Mouse (Mus musculus): ENCODE measurements around the gene Fuca1. TPM values are rescaled to one million over a fixed set of nuclear protein-coding genes. Genes with fewer than 3 reads are reported as not detected.
A peak's percentile ranks its signal among the peaks of the same experiment; 100 is the strongest.

Gene Fuca1
- polyA plus RNA-seq, 1 experiment from 2014 or later = 78.2 TPM

- H3K27me3 ChIP-seq = no peaks in the 10 kb centered on the region
- no peak for ATAC-seq (ENCODE audit: insufficient number of reproducible peaks, low FRiP score, low TSS enrichment, low read depth)
- H3K4me1 ChIP-seq = peaks cover 18% of the 10 kb centered on the region
- 87% methylated on average over 5 of the region's 5 CpGs for WGBS
- peaks cover 27% of the 10 kb centered on the region for H3K36me3 ChIP-seq
- no peak overlapping the region for H3K4me3 ChIP-seq (replicated peaks)
- H3K4me2 ChIP-seq (replicated peaks) = no peak overlapping the region
- H3K9me3 ChIP-seq (replicated peaks) = no peaks in the 10 kb centered on the region
- H3K27ac ChIP-seq (replicated peaks) = no peak overlapping the region
- H3K9ac ChIP-seq = no peak overlapping the region
Observed at GRCm38 (mm10) chr4:135984556-135984955, 64.0 kb downstream of the Fuca1 start.

DNA sequence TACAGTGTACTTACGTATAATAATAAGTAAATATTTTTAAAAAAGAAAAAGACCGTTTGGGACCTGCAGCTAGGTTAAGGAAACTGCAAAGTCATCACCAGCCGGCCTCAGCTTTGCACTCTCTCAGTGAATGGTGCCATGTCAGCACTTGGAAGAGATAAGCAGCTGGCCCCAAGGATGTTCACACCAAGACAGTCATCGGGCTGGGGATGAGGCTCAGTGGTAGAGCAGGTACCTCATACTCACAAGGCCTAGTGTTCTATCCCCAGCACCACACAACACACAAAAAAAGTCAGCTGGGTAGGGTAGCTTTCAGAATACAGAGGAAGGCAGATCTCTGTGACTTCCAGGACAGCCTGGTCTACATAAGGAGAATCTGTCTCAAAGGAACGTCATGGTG is 64.7 kb downstream of the Fuca1 start:
- H3K27me3 ChIP-seq = no peaks in the 10 kb centered on the region
- no peak overlapping the region for H3K9ac ChIP-seq
- H3K9me3 ChIP-seq (replicated peaks) = no peaks in the 10 kb centered on the region
- WGBS = 84% methylated on average over 5 of the region's 5 CpGs
- no peak for ATAC-seq (ENCODE audit: insufficient number of reproducible peaks, low FRiP score, low TSS enrichment, low read depth)
- H3K4me1 ChIP-seq = peaks cover 18% of the 10 kb centered on the region
- peak overlapping the region; percentile 71; the same call in 1 of the 2 replicates for H3K4me2 ChIP-seq (replicated peaks)
- H3K27ac ChIP-seq (replicated peaks) = no peak overlapping the region
- peaks cover 27% of the 10 kb centered on the region for H3K36me3 ChIP-seq
- no peak overlapping the region for H3K4me3 ChIP-seq (replicated peaks)

DNA sequence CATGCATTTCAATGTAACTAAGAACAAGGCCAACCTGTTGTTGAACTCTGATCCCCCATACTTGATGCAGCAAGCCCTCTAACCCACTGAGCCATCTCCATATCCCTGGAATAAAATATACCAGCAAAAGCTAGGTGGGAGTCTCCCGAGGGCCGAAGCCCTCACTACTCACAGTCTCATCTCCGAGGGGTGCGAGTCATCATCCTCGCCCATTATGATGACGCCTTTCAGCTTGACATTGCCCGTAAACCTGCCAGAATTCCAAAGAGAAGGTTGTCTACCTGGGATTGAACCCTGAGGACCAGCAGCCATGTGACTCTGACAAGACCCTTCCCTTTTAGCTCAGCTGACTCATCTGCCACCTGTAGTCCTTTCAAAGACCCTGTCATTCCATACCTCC is 65.2 kb downstream of the Fuca1 start:
- H3K36me3 ChIP-seq = peaks cover 27% of the 10 kb centered on the region
- 85% methylated on average over 7 of the region's 7 CpGs for WGBS
- H3K4me1 ChIP-seq = peaks cover 18% of the 10 kb centered on the region
- H3K4me3 ChIP-seq (replicated peaks) = peak overlapping the region; percentile 97
- no peaks in the 10 kb centered on the region for H3K27me3 ChIP-seq
- H3K4me2 ChIP-seq (replicated peaks) = peak overlapping the region; percentile 71
- no peak overlapping the region for H3K9ac ChIP-seq
- no peak overlapping the region for H3K27ac ChIP-seq (replicated peaks)
- no peaks in the 10 kb centered on the region for H3K9me3 ChIP-seq (replicated peaks)
- no peak for ATAC-seq (ENCODE audit: insufficient number of reproducible peaks, low FRiP score, low TSS enrichment, low read depth)

DNA sequence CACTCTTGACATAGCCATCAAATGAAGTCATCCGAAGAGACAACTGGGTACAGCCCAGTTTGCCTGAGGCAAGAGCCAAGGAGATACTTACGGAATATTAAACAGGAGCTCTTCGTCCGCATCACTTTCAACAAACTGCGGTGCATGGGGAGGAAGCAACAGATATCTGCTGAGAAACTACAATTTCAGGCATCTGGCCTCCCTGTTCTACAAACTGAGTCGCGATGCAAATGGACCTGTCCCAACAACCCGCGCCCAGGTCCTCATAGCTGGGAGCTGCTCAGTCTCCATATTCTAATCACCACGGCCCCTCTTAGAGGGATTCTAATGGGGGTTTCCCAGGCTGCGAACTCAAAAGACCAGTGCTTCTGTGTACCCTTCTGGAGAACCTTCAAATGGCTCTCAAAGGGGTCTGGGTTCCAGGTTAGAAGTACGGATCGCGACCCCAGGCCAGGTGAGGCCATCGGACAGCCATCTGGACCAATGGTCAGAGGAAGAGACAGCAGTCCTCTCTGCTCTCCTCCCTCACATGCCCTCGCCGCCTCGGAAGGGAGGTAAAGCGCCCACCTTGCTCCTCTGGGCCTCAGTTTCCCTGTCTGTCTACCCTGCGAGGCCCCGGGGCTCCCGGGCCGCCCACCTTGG is 65.9 kb downstream of the Fuca1 start:
- Histone ChIP-seq H3K4me1 (peaks cover 18% of the 10 kb centered on the region), H3K27me3 (no peaks in the 10 kb centered on the region), H3K9ac (peak overlapping the region; percentile 91), H3K36me3 (peaks cover 27% of the 10 kb centered on the region), H3K4me2 (replicated peaks) (peak overlapping the region; percentile 71), H3K27ac (replicated peaks) (peak overlapping the region; percentile 90), H3K4me3 (replicated peaks) (peak overlapping the region; percentile 97), H3K9me3 (replicated peaks) (no peaks in the 10 kb centered on the region)
- 4% methylated on average over 23 of the region's 23 CpGs for WGBS
- no peak; the same call in 1 of the 2 replicates for ATAC-seq (ENCODE audit: insufficient number of reproducible peaks, low FRiP score, low TSS enrichment, low read depth)

DNA sequence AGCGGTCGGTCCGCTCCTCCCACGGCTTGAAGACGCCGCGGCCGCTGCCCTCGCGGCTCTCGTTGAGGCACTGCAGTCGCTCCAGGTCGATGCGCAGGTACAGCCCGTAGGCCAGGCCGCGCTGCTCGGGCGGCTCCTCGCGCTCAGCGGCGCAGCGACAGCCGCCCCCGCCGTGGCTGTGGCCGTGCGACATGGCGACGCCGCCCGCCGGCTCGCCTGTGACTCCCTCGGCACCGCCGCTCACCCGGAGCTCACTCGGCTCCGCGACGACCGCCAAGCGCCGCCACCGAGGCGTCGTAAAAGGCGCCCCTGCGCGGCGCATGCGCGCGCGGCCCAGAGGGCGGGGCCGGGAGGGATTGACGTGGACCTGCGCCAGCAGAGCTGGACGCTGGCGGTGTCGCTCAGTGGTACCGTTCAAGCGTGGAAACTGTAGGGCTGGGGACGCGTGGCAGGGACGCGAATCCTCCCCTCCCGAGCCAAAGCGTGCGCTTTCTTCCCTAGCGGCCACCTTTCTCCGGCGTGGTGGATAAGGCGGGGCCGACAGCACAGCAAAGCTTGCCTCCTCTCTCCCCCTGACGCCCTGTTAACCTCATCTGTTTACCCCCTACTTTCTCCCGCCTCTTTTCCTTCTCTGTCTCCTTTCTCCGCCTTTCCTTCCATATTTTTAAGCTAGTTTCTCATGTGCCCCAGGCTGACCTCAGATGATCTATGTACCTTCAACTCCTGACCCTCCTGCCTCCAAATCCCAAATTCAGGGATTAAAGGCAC is 66.6 kb downstream of the Fuca1 start, which contains the start of gene Pithd1:
Pithd1 (minus strand) TSS at position 322 of the 768 bp plus-strand sequence.
- under 1% methylated on average over 80 of the region's 81 CpGs for whole genome bisulfite sequencing
- H3K9ac ChIP-seq = peak within 1 kb of the TSS; percentile 91
- peak within 1 kb of the TSS; percentile 90 for H3K27ac ChIP-seq (replicated peaks)
- H3K36me3 ChIP-seq = peaks cover 27% of the 10 kb centered on the region
- peak; percentile 87 for ATAC-seq (ENCODE audit: insufficient number of reproducible peaks, low FRiP score, low TSS enrichment, low read depth)
- H3K4me1 ChIP-seq = peaks cover 18% of the 10 kb centered on the region
- peak within 1 kb of the TSS; percentile 71 for H3K4me2 ChIP-seq (replicated peaks)
- no peaks in the 10 kb centered on the region for H3K27me3 ChIP-seq
- no peaks in the 10 kb centered on the region for H3K9me3 ChIP-seq (replicated peaks)
- peak within 1 kb of the TSS; percentile 97 for H3K4me3 ChIP-seq (replicated peaks)

- Histone ChIP-seq H3K9ac (no peak overlapping the region), H3K27me3 (no peaks in the 10 kb centered on the region), H3K36me3 (peaks cover 23% of the 10 kb centered on the region), H3K27ac (replicated peaks) (peak overlapping the region; percentile 90), H3K4me3 (replicated peaks) (peak overlapping the region; percentile 97), H3K4me1 (peaks cover 18% of the 10 kb centered on the region), H3K9me3 (replicated peaks) (no peaks in the 10 kb centered on the region), H3K4me2 (replicated peaks) (peak overlapping the region; percentile 71)
- ATAC-seq (ENCODE audit: insufficient number of reproducible peaks, low FRiP score, low TSS enrichment, low read depth) = no peak
- WGBS = 64% methylated on average over 9 of the region's 9 CpGs
Observed at GRCm38 (mm10) chr4:135987714-135988113, 67.2 kb downstream of the Fuca1 start.

Other genes with a start within 250 kb of the Fuca1 start
- 1.6 and 1.8 TPM in 2 replicates for gene Ifnlr1, start 234.4 kb upstream of the Fuca1 start, polyA plus RNA-seq (2015; fragmentation: Nextera tagmentation; extraction: Ambion mirVana)
- gene Il22ra1, start 192.6 kb upstream of the Fuca1 start, polyA plus RNA-seq (2015; fragmentation: Nextera tagmentation; extraction: Ambion mirVana) = 0.62 and 1.1 TPM in 2 replicates
- gene Myom3, start 161.0 kb upstream of the Fuca1 start, polyA plus RNA-seq (2015; fragmentation: Nextera tagmentation; extraction: Ambion mirVana) = 6.3 and 7.7 TPM in 2 replicates
- 198 and 214 TPM in 2 replicates for gene Srsf10, start 65.0 kb upstream of the Fuca1 start, polyA plus RNA-seq (2015; fragmentation: Nextera tagmentation; extraction: Ambion mirVana)
- gene Pnrc2, start 46.9 kb upstream of the Fuca1 start, polyA plus RNA-seq (2015; fragmentation: Nextera tagmentation; extraction: Ambion mirVana) = 157 and 161 TPM in 2 replicates
- 0.85 and 1.0 TPM in 2 replicates for gene Cnr2, start 25.3 kb upstream of the Fuca1 start, polyA plus RNA-seq (2015; fragmentation: Nextera tagmentation; extraction: Ambion mirVana)
- gene Hmgcl, start 25.7 kb downstream of the Fuca1 start, polyA plus RNA-seq (2015; fragmentation: Nextera tagmentation; extraction: Ambion mirVana) = 78.2 and 79.8 TPM in 2 replicates
- 44.7 and 48.0 TPM in 2 replicates for gene Gale, start 43.0 kb downstream of the Fuca1 start, polyA plus RNA-seq (2015; fragmentation: Nextera tagmentation; extraction: Ambion mirVana)
- 119 and 126 TPM in 2 replicates for gene Lypla2, start 51.9 kb downstream of the Fuca1 start, polyA plus RNA-seq (2015; fragmentation: Nextera tagmentation; extraction: Ambion mirVana)
- gene Pithd1, start 66.5 kb downstream of the Fuca1 start, polyA plus RNA-seq (2015; fragmentation: Nextera tagmentation; extraction: Ambion mirVana) = 52.7 and 56.7 TPM in 2 replicates
- 43.0 and 44.8 TPM in 2 replicates for gene Eloa, start 101.0 kb downstream of the Fuca1 start, polyA plus RNA-seq (2015; fragmentation: Nextera tagmentation; extraction: Ambion mirVana)
- gene Rpl11, start 132.7 kb downstream of the Fuca1 start, polyA plus RNA-seq (2015; fragmentation: Nextera tagmentation; extraction: Ambion mirVana) = 427 and 463 TPM in 2 replicates
- gene Id3, start 222.8 kb downstream of the Fuca1 start, polyA plus RNA-seq (2015; fragmentation: Nextera tagmentation; extraction: Ambion mirVana) = 432 and 441 TPM in 2 replicates